Mouse (Mus musculus): Measurements from ENCODE around the gene Dok1.

Dok1 gene

DNA sequence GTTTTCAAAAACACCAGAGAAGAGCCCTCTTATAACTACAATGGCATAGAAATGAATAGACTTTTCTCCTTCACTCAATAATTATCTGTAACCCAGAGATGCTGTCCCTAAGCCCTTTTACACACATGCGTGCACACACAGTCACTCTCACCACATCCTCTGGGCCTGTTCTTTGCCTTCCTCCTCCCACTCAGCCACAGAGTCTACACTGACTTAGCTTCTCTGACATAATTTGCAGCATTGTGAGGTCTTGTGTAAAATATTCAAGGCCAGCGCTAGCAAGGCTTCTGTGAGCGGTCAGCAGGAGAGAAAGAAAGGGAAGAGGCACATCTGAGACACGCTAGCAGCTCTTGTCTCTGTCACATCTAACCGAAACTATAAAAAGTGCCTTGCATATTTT, 19.8 kb downstream of the Dok1 start:
- no peak for DNase-seq

DNA sequence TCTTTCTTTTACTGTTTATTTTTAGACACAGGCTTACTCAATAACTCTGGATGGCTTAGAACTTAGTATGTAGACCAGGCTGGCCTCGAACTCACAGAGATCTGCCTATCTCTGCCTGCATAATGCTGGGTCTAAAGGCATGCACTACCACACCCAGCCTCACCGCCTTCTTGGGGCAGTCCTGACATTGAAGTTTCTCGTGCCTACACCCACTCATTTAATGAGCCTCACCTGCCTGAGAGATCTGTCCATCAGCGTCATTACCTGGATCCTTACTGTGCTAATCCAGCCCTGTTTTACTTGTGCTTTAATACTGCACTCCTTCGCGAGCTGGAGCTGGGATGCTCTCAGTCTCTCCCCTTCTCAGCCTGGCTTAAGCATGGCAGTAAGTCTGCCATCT, 21.5 kb downstream of the Dok1 start:
- no peak for DNase-seq

- no peak for DNase-seq
Measured at GRCm38 (mm10) chr6:83011255-83011654, 22.0 kb downstream of the Dok1 start.

DNA sequence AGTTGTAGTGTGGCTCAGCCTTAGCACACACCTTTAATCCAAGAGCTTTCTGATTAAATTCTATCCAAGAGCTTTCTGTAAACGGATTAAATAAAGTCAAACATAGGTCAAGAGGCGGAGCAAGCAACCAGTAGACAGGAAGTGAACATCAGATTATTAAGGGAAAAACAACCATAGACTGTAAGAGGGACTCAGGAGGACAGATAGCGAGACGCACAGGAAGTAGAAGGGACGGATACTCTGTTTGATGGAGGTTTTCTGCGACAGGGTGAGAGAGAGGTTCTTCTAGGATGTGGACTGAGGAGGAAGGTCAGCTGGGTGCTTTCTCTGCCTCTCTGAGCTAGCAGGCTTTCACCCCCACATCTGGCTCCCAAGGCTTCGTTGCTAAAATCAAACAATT, 23.3 kb downstream of the Dok1 start:
- DNase-seq: no peak

- peak; percentile 39 to 58 for DNase-seq
Measured at GRCm38 (mm10) chr6:83008659-83009058, 24.6 kb downstream of the Dok1 start.

- no peak for DNase-seq
Measured at GRCm38 (mm10) chr6:83006114-83006513, 27.2 kb downstream of the Dok1 start.

DNA sequence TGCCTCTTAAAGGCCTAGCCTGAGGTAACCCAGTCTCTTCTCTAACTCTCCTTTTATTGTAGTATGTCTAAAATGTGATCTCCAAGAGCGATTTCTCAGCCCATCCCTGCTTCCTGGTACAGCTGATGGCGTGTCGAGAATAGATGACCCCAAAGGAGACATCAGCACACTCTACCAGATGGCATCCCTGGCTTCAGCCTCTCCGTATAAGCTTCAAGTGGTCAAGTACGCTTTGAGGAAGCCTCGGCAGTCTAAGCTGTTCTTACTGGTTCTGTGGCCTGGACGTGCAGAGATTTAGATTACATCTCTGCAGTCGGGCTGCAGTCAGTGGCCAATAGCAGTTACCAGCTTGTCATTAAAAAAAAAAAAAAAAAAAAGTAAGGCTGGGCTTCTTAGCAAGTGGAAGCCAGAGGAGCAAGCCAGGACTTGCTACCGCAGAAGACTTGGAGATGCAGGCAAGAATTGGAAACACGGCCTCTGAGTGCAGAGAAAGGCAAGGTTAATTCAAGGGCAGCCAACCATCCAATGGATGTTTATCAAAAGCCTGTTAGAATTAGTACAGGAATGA, 27.7 kb downstream of the Dok1 start:
- DNase-seq: no peak

- peak; percentile 71 to 74 for DNase-seq
Measured at GRCm38 (mm10) chr6:83004872-83005271, 28.4 kb downstream of the Dok1 start.

DNA sequence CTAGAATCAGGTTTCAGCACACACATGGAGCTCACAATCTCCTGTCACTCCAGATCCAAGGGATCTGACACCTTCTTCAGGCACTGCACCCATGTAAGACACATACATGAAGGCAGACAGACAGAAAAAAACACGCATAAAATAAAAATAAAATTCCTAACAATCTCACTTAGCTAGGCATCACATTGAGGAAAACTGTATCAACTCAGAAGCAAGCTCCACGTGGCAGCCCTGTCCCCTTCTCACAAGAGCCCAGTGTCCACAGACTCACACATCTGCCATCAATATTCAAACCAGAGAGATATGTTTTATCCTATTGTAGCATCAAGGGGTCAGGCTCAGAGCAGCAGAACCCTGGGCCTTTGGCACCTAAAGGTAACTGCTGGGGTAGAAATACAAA, 29.0 kb downstream of the Dok1 start:
- DNase-seq: no peak

DNA sequence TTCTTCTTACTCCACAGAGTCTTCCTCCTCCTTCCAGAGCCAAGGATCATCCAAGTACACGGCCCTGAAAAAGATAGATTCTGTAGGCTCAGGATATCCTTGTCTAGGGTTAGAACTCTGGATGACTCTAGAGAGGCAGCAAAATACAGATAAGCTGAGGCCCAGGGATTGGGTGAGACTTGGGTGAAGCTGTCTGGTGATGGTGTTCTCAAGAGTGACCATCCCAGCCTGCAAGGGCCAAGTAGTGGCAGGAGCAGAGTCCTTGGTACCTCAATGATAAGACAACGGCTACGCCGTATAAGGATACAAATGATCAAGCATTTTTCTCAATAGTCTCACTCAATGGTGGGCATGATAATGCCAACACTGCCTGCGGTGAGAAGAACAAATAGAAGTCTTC, 29.4 kb downstream of the Dok1 start:
- no peak for DNase-seq

GRCm38 (mm10) chr6:83003082-83003481, 30.2 kb downstream of the Dok1 start:
- DNase-seq: no peak

GRCm38 (mm10) chr6:82999986-83000385, 33.3 kb downstream of the Dok1 start:
- no peak for DNase-seq

DNA sequence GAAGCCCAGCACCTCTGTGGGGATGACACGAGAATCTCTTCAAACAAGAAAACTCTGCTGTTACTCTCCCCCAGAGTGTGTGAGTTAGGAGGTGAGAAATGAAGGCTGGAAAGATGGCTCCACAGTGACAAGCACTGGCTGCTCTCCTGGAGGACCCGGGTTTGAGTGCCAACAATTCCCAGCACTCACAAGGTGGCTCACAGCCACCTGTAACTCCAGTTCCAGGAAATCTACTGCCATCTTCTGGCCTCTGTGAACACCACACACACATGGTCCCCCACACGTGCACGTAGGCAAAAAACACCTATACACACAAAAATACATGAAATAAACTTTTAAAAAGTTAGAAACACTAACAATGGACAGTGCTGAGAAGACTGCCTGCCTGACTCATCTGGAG, 34.9 kb downstream of the Dok1 start:
- no peak for DNase-seq

DNA sequence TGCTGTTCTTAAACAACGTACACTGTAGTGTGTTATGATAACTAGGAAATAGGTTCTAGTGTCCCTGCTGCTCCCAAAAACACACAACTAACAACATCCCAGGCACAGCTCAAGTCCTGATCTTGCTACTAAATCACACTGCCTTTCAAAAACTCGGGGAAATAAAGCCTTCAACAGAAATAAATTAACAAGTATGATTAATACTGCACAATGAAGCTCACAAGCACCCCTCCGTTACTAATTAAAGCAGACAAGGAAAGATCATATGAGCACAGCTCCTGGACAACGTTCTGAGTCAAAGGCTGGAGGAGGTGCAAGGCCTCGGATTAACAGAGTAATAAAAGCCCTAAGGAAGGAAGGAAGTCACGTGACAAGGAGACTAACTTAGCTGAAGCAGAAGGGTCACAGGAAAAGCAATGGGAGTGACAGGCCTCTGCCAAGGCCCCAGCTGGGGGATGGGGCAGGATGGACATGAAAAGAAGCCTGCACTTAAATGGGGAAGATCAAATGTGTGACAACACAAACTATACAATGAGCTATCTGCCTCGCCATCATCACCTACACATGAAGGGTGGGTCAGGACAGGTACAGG, 35.7 kb downstream of the Dok1 start:
- peak; percentile 36 to 59 for DNase-seq

DNA sequence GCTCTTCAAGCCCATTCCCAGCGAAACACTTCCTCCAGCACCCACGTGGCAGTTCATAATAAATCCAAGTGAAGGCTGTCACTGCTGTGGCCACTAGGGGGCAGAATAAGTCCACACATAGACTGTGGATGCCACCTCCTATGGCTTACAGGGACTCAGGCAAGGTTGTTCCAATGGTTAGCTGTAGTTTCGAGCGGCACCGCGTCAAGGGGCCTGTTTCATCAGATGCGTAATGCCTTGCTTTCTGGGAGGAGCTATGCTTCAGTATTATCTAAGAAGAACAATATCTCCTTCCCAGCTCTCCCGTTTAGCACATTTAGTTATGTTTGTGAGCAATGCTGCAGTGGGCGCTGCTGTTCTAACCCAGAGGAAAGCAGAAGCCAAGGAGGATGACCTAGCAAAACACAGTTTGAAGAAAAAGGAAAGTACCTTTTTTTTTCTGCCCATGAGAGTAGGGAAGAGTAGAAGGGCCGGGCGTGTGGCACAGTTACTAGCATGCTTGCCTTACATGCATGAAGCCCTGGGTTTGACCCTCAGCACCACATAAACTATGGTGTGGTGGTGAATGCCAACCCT, 36.4 kb downstream of the Dok1 start:
- peak; percentile 93 to 94 for DNase-seq

DNA sequence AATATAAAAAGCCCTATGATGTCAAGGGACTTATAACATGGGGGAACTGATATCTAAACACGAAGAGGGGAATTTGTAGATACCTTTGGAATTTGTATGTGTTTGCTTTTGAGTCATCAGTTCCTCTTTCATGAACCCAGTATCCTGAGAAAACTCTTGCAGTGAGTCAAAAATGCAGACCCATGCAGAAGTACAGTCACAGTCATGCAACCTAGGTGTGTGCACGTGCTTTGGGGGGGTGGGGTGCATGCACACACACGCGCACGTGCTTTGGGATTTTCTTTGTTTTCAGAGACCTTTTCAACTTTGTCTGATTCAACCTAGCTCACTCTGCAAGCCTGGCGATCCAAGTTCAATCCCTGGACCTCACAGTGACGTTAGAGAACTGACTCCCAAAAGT, 38.9 kb downstream of the Dok1 start:
- DNase-seq: no peak

GRCm38 (mm10) chr6:82993696-82994095, 39.6 kb downstream of the Dok1 start:
- DNase-seq: no peak

- no peak for DNase-seq
Measured at GRCm38 (mm10) chr6:82987411-82987971, 45.8 kb downstream of the Dok1 start.

Data from lung, adult 18-20 months (tissue).